Mouse (Mus musculus) cerebellum, adult 8-10 months (tissue): ENCODE results near the gene Riox1.
A peak's percentile ranks its signal among the peaks of the same experiment; 100 is the strongest.
"Not testable (repeated sequence)": the region's sequence is repeated elsewhere in the genome, so short reads cannot be mapped to it uniquely, and the experiment has no call there.

ENCODE experiments used
- DNase-seq: peaks from one replicate; pipeline ENCODE4 v3.0.0; 2022

Gene Riox1

DNA sequence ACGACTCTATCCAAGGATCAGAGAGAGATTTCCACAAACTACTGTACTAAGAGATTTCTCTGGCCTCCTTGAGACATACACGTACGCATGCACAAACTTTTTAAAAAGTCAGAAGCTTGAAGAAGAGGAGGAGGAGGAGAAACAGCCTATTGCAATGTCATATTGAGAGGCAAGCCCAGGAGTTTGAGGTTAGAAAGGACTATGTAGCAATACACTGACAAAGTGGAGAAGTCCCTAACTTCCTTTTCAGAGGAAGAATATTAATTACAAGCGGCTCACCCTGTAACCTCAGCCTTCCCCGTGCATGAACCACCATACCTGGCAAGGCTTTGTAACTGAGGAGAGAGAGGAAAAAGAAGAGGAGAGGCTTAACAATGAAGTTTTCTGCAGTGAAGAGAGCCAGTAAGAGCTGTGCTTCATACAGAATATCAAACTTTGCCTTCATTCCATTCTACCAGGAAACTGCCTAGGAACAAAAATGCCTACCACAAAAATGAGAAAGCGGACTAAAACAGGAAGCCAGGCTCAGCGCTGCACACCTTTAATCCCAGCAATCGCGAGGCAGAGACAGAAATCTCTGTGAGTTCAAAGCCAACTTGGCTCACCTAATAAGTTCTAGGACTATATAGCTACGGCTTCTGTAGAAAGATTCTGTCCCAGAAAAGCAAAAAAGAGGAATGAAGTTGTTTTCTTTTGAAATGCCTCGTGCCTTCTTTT lies 474 bp upstream of the Riox1 start:
- DNase-seq: no peak

DNA sequence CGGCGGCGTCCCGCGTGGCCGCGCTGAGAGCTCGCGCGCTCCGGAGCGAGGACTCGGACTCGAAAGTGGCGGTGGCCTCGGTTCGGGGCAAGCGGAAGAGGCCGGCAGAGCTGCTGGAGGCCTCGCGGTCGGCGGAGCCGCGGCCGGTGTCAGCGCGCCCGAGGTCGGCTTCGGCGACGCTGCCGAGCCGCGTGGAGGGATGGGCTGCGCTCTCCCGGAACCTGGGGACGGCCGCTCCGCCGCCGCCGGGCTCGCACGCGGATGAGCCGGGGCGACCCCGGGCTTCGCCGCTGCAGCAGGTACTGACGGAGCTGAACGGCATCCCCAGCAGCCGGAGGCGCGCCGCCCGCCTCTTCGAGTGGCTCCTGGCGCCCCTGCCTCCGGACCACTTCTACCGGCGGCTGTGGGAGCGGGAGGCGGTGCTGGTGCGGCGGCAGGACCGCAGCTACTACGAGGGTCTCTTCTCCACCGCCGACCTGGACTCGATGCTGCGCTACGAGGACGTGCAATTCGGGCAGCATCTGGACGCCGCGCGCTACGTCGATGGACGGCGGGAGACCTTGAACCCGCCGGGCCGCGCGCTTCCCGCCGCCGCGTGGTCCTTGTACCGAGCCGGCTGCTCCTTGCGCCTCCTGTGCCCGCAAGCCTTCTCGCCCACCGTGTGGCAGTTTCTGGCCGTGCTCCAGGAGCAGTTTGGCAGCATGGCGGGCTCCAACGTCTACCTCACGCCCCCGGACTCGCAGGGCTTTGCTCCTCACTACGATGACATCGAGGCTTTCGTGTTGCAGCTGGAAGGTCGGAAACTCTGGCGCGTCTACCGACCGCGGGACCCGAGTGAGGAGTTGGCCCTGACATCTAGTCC lies 663 bp downstream of the Riox1 start:
- peak; percentile 30 for DNase-seq

DNA sequence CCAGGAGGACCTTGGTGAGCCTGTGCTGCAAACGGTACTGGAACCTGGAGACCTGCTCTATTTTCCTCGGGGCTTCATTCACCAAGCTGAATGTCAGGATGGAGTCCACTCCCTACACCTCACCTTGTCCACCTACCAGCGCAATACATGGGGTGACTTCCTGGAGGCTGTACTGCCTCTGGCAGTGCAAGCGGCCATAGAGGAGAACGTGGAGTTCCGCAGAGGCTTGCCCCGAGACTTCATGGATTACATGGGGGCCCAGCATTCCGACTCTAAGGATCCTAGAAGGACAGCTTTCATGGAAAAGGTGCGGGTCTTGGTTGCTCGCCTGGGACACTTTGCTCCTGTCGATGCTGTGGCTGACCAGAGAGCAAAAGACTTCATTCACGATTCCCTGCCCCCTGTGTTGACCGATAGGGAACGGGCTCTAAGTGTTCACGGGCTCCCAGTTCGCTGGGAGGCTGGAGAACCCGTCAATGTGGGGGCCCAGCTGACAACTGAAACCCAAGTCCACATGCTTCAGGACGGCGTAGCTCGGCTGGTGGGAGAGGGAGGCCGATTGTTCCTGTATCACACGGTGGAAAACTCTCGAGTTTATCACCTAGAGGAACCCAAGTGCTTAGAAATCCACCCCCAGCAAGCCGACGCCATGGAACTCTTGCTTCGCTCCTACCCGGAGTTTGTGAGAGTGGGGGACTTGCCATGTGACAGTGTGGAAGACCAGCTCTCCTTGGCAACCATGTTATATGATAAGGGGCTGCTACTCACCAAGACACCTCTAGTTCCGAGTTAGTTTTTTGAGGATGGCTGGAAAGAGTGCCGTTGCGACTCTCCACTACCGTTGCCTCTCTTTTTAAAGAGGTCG lies 1.5 kb downstream of the Riox1 start:
- no peak for DNase-seq

DNA sequence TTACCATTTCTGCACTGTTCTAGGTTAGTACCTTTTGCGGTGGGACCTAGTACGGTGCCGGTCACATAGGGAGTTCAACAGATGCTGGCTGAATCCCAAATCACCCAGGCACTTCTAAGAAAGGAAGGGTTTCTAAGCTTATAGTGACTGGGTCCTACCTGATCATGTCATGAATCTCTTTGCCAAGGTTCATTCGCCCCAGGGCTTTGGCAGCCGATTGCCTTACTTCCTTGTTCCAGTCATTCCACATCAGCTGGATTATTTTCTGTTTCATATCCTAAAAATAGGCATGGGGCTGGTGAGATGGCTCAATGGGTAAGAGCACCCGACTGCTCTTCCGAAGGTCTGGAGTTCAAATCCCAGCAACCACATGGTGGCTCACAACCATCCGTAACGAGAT lies 7.9 kb downstream of the Riox1 start:
- DNase-seq: no peak

GRCm38 (mm10) chr12:83965235-83965634 lies 14.8 kb downstream of the Riox1 start:
- DNase-seq: no peak

- DNase-seq: no peak
Observed at GRCm38 (mm10) chr12:83972117-83972516, 21.7 kb downstream of the Riox1 start.

- peak; percentile 69 for DNase-seq
Observed at GRCm38 (mm10) chr12:83978862-83979261, 28.5 kb downstream of the Riox1 start.

GRCm38 (mm10) chr12:83981615-83982014 lies 31.2 kb downstream of the Riox1 start:
- no peak for DNase-seq

DNA sequence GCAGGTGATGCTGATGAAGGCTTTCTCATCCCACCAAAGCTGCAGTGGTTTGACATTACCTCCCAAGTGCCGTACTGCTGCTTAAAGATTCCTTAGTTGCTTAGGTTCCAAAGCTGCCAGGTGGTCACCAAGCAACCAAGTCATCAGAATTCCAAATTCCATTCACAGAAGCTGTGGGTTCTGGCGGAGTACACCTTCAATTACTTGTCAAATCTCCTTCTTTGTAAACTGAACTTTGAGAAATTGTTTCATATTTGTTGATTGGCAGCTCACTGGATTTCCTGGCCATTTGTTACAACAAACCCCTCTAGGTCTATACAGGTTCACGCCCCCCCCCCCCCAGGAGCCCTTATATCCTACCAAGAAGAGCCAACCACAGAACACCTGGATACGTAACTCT lies 34.3 kb downstream of the Riox1 start, which contains the start of gene Heatr4:
TSS of gene Heatr4 (minus strand) at position 101 of the 400 bp plus-strand sequence.
- no peak for DNase-seq

DNA sequence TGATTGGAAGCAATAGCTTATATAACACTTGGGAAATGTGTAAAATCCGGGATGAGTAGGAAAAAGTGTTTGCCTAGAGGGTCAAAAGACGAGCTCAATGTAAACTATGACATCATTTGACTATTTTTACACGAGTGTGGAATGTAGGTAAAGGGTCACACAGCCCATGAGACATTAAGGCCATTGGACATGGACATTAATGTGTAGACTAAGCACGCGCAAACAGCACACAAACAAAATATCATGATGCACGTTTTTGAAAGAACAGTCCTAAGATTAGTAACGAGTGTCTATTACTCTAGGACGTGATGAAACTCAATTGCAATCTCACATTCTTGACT lies 36.8 kb downstream of the Riox1 start:
- DNase-seq: no peak

DNA sequence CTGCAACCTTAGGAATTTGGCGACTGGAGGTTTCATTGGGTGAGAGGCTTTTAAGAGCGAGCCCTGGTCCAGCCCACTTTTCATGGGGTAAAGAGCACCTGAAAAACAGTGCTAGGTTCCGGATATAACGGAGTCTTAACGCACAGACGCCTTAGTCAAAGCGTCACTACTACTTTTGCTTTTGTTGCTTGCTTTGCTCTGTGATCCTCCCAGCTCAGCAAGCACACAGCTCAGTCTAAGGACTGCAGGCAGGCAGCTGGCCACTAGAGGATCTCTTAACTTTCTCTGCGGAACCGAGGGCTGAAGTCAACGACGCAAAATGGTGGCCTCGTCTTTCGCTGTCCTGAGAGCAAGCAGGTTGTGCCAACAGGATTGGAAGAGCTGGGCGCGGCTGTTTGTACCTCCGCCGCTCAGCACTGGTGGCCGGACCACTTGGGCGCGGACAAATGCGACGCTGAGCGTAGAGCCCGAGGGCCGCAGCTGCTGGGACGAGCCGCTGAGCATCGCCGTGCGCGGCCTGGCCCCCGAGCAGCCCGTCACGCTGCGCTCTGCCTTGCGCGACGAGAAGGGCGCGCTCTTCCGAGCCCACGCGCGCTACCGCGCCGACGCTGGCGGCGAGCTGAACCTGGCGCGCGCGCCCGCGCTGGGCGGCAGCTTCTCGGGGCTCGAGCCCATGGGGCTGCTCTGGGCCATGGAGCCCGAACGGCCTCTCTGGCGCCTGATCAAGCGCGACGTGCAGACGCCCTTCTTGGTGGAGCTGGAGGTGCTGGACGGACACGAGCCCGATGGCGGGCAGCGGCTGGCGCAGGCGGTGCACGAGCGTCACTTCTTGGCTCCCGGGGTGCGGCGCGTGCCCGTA lies 37.4 kb downstream of the Riox1 start, which contains the start of gene Acot2:
TSS of gene Acot2 (plus strand) at position 279 of the 859 bp plus-strand sequence.
- DNase-seq: peak; percentile 70

DNA sequence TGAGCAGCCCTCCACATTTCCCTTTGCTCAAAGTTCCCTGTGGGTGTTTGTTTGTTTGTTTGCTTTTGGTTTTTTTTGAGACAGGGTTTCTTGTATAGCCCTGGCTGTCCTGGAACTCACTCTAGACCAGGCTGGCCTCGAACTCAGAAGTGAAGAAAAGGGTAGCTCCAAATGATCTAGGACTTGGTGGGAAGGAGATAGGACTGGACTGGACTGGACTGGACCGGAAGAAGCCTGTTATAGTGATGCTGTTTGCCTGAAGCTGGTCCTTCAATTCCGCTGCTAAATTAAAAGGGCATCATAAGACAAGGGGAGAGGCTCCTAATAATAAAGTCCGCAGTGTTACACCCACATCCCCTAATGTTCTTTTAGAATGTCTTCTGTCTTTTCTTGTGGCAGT lies 38.1 kb downstream of the Riox1 start:
- DNase-seq: no peak

GRCm38 (mm10) chr12:83989378-83989777 lies 39.0 kb downstream of the Riox1 start:
- DNase-seq: no peak

DNA sequence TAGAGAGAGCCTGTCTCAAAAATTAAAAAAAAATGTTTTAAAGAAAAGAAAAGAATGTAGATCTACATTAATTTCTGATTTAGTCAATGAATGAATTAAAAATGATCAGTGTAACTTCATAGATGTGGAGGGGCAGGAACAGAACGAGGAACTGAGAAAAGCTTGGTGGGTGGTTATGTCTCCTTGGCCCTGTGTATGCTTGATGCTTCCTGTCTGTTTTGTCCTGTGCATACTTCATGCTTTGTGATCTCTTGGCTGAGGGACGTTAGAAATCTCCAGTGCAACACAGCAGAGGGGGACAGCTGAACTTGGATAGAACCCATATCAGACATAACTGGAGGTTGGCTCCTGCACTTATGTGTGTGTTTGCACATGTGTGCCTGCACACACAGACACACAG lies 46.8 kb downstream of the Riox1 start:
- DNase-seq: no peak

GRCm38 (mm10) chr12:83998341-83999107 lies 48.1 kb downstream of the Riox1 start:
- DNase-seq: no peak

DNA sequence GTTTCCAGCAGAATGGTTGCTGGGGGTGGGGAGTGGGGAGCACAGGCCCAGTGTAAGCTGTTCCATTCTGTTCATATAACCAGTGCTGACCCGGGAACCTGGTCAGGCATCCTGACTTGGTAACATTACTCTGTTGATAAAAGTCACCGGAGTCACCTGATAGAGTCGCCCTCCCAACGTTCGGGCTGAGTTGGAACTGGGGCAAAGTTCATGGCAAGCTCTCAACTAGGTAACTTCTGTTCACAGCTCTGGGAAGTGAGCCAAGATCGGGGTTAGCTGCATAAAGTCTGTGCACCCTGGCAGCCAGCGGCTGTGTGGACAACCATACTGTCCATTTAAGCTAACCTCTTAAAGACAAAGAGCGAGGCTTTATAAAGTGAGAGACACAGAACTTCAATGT lies 48.8 kb downstream of the Riox1 start:
- not testable (repeated sequence) for DNase-seq

DNA sequence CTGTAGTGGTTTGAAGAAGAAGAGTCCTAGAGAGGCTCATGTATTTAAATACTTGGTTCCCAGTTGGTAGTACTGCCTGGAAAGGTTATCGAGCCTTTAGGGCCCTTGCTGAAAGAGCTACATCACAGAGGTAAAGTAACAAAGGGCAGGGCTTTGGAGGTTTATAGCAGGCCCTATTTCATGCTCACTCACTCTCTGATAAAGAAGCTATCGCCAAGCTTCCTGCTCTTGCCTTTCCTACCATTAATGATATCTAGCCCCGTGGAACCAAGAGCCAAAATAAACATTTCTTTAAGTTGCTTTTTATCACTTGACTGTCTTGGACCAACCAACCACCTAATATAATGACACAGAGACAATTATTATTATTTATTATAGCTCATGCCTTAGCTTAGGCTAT lies 50.0 kb downstream of the Riox1 start:
- DNase-seq: no peak
